Mouse (Mus musculus) heart, postnatal 4 days (tissue): ENCODE measurements at regions not wholly inside any gene's neighbourhood (a gene's known extent, or its start where the extent isn't known, plus 50 kb on each side); places are given as distances from the start of the nearest gene placed in this dataset.

Experiments
- DNase-seq: peaks from one replicate; pipeline ENCODE4 v3.0.0; 2021

GRCm38 (mm10) chr8:35240884-35241283 lies 524.7 kb upstream of the Gm19410 start:
- no peak for DNase-seq

GRCm38 (mm10) chr8:35243555-35243954 lies 522.0 kb upstream of the Gm19410 start:
- no peak for DNase-seq

- DNase-seq = no peak
Observed at GRCm38 (mm10) chr8:35249747-35250375, 515.7 kb upstream of the Gm19410 start.

- no peak for DNase-seq
Observed at GRCm38 (mm10) chr8:35250641-35251040, 514.9 kb upstream of the Gm19410 start.

GRCm38 (mm10) chr8:35253946-35254345 lies 511.6 kb upstream of the Gm19410 start:
- no peak for DNase-seq

GRCm38 (mm10) chr8:35255327-35255726 lies 510.3 kb upstream of the Gm19410 start:
- no peak for DNase-seq

- peak; percentile 13 for DNase-seq
Observed at GRCm38 (mm10) chr8:35256958-35257357, 508.6 kb upstream of the Gm19410 start.

- no peak for DNase-seq
Observed at GRCm38 (mm10) chr8:35268221-35268620, 497.4 kb upstream of the Gm19410 start.

- no peak for DNase-seq
Observed at GRCm38 (mm10) chr8:35268986-35269385, 496.6 kb upstream of the Gm19410 start.

- no peak for DNase-seq
Observed at GRCm38 (mm10) chr8:35275972-35276371, 489.6 kb upstream of the Gm19410 start.

- DNase-seq = no peak
Observed at GRCm38 (mm10) chr8:35276460-35276859, 489.1 kb upstream of the Gm19410 start.

GRCm38 (mm10) chr8:35278946-35279345 lies 486.6 kb upstream of the Gm19410 start:
- no peak for DNase-seq

GRCm38 (mm10) chr8:35280741-35281140 lies 484.8 kb upstream of the Gm19410 start:
- no peak for DNase-seq

GRCm38 (mm10) chr8:35283366-35283765 lies 482.2 kb upstream of the Gm19410 start:
- DNase-seq = no peak

GRCm38 (mm10) chr8:35289018-35289417 lies 476.6 kb upstream of the Gm19410 start:
- DNase-seq = no peak

- DNase-seq = no peak
Observed at GRCm38 (mm10) chr8:35289967-35290366, 475.6 kb upstream of the Gm19410 start.

GRCm38 (mm10) chr8:35293437-35294126 lies 472.0 kb upstream of the Gm19410 start:
- DNase-seq = no peak

GRCm38 (mm10) chr8:35296936-35297335 lies 468.7 kb upstream of the Gm19410 start:
- no peak for DNase-seq

GRCm38 (mm10) chr8:35299088-35299487 lies 466.5 kb upstream of the Gm19410 start:
- DNase-seq = no peak

- DNase-seq = no peak
Observed at GRCm38 (mm10) chr8:35300359-35300758, 465.2 kb upstream of the Gm19410 start.

- peak; percentile 40 for DNase-seq
Observed at GRCm38 (mm10) chr8:35300881-35301521, 464.6 kb upstream of the Gm19410 start.

GRCm38 (mm10) chr8:35302856-35303255 lies 462.7 kb upstream of the Gm19410 start:
- DNase-seq = no peak

GRCm38 (mm10) chr8:35321270-35321865 lies 444.2 kb upstream of the Gm19410 start:
- DNase-seq = no peak
